Mouse (Mus musculus): ENCODE results near the gene Kcnip2. TPM values are rescaled to one million over a fixed set of nuclear protein-coding genes. Genes with fewer than 3 reads are reported as not detected.

The Kcnip2 gene
- total RNA-seq (2021) = 0.19 and 0.38 TPM in 2 replicates
- long read RNA-seq, experiment 1 = 0 reads
- long read RNA-seq, experiment 2 = 0 reads

- peak; percentile 45 for DNase-seq
Observed at GRCm38 (mm10) chr19:45815831-45816405, at the start of gene Kcnip2. Gene Kcnip2 (minus strand): TSS chr19:45816061.

GRCm38 (mm10) chr19:45855284-45855920 is 39.5 kb upstream of the Kcnip2 start:
- no peak for DNase-seq

- DNase-seq = no peak
Observed at GRCm38 (mm10) chr19:45854521-45854920, 38.7 kb upstream of the Kcnip2 start.

GRCm38 (mm10) chr19:45847733-45848093 is 31.9 kb upstream of the Kcnip2 start:
- no peak for DNase-seq

GRCm38 (mm10) chr19:45847016-45847732 is 31.3 kb upstream of the Kcnip2 start:
- DNase-seq = peak; percentile 36

GRCm38 (mm10) chr19:45844209-45844608 is 28.3 kb upstream of the Kcnip2 start:
- DNase-seq = no peak

GRCm38 (mm10) chr19:45843424-45843823 is 27.6 kb upstream of the Kcnip2 start:
- DNase-seq = no peak

- peak; percentile 18 for DNase-seq
Observed at GRCm38 (mm10) chr19:45837050-45837994, 21.5 kb upstream of the Kcnip2 start.

GRCm38 (mm10) chr19:45835490-45835889 is 19.6 kb upstream of the Kcnip2 start:
- peak; percentile 80 for DNase-seq

- DNase-seq = no peak
Observed at GRCm38 (mm10) chr19:45833665-45834064, 17.8 kb upstream of the Kcnip2 start.

GRCm38 (mm10) chr19:45830679-45831078 is 14.8 kb upstream of the Kcnip2 start:
- DNase-seq = no peak

- no peak for DNase-seq
Observed at GRCm38 (mm10) chr19:45827736-45828135, 11.9 kb upstream of the Kcnip2 start.

GRCm38 (mm10) chr19:45827125-45827524 is 11.3 kb upstream of the Kcnip2 start:
- no peak for DNase-seq

- no peak for DNase-seq
Observed at GRCm38 (mm10) chr19:45826146-45826545, 10.3 kb upstream of the Kcnip2 start.

GRCm38 (mm10) chr19:45821832-45822231 is 6.0 kb upstream of the Kcnip2 start:
- no peak for DNase-seq

- DNase-seq = no peak
Observed at GRCm38 (mm10) chr19:45817816-45818490, 2.1 kb upstream of the Kcnip2 start.

GRCm38 (mm10) chr19:45816727-45817126 is 866 bp upstream of the Kcnip2 start:
- no peak for DNase-seq

GRCm38 (mm10) chr19:45815170-45815569 is 691 bp downstream of the Kcnip2 start:
- no peak for DNase-seq

GRCm38 (mm10) chr19:45813801-45814200 is 2.1 kb downstream of the Kcnip2 start:
- DNase-seq = no peak

GRCm38 (mm10) chr19:45813263-45813662 is 2.6 kb downstream of the Kcnip2 start:
- DNase-seq = peak; percentile 94

GRCm38 (mm10) chr19:45812673-45813252 is 3.1 kb downstream of the Kcnip2 start:
- DNase-seq = no peak
